Mouse (Mus musculus) neural tube, embryonic 12.5 days (tissue): ENCODE measurements around the gene Haghl. TPM values are rescaled to one million over a fixed set of nuclear protein-coding genes. Genes with fewer than 3 reads are reported as not detected.
"Not testable (repeated sequence)": the region's sequence is repeated elsewhere in the genome, so short reads cannot be mapped to it uniquely, and the experiment has no call there.

Source experiments
- ATAC-seq: fragments of 200-750 bp; cut with Nextera tagmentation; 2 replicates; pipeline ENCODE4 v1.8.0; 2017; ENCODE audit warnings: low read depth, mild to moderate bottlenecking, moderate TSS enrichment, moderate library complexity; ENCODE audit not compliant: low FRiP score
- H3K27ac ChIP-seq: fragments of 300-500 bp; sonication (generic); 2 replicates; pipeline ENCODE4 v1.5.1; 2016
- H3K27me3 ChIP-seq: fragments of 300-500 bp; sonication (generic); replicated peaks from 2 replicates; pipeline ENCODE4 v1.6.1; 2016; ENCODE audit warnings: mild to moderate bottlenecking
- H3K36me3 ChIP-seq: fragments of 300-500 bp; sonication (generic); 2 replicates; pipeline ENCODE4 v1.6.1; 2016; ENCODE audit warnings: mild to moderate bottlenecking
- H3K4me1 ChIP-seq: fragments of 300-500 bp; sonication (generic); 2 replicates; pipeline ENCODE4 v1.6.1; 2016
- H3K4me2 ChIP-seq: fragments of 300-500 bp; sonication (generic); replicated peaks from 2 replicates; pipeline ENCODE4 v1.6.1; 2016; ENCODE audit warnings: mild to moderate bottlenecking
- H3K4me3 ChIP-seq: fragments of 300-500 bp; sonication (generic); 2 replicates; pipeline ENCODE4 v1.5.1; 2016
- H3K9ac ChIP-seq: fragments of 300-500 bp; sonication (generic); 2 replicates; pipeline ENCODE4 v1.6.1; 2016; ENCODE audit warnings: mild to moderate bottlenecking
- H3K9me3 ChIP-seq: fragments of 300-500 bp; sonication (generic); 2 replicates; pipeline ENCODE4 v1.6.1; 2016; ENCODE audit warnings: mild to moderate bottlenecking
- WGBS: fragments of 180-500 bp; shearing (Covaris S2); methylation state at CpG from one replicate; pipeline ENCODE4 v1.1.7; 2016; 5-methylcytosine and 5-hydroxymethylcytosine counted together
- polyA plus RNA-seq: library from polyadenylated mRNA; unstranded; fragments of >200 nt; fragmentation: Nextera tagmentation; extraction: Ambion mirVana; gene quantifications from 2 replicates; pipeline ENCODE4 v1.2.1, GENCODE M21; 2016

Haghl gene
- polyA plus RNA-seq, 1 experiment from 2014 or later: 102 TPM

DNA sequence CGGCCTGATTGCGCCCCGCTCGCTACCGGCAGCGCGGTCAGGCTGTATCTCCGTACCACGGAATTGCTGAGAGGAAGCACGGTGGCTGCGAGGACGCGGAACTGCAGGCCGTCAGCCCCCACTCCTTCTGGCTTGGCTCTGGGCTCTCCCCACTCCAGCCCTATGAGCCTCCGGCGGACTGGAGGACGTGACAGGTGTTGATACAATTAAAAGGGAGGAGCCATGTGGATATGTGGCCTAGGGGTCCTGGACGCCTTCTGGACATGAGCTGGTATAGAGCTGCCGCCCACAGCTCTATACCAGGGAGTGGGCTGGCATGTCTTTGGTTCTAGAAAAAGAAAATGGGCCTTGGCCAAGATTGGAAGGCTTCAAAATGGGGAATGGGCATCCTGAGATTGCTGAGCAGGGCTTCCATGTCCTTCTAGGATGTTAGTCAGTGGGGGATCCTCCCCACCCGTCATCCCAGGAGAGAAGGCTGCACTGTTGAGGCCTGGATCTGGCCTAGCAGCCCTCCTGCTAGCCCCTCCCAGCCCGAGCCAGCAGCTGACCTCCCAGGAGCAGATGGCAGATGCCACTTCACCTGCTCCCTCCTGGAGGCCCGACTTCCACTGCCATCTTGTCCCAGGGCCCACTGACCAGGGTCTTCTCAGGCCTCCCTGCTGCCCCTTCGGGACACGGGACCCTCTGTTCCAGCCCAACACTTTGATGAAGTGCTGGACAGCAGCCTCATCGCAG, 24.3 kb upstream of the Haghl start:
- Histone ChIP-seq H3K36me3 (peaks cover 3% of the 10 kb centered on the region; the same call in 1 of the 2 replicates), H3K4me1 (peaks cover 36% of the 10 kb centered on the region), H3K27ac (peak overlapping the region; percentile 90), H3K4me3 (peak overlapping the region; percentile 77), H3K27me3 (peaks cover 12% of the 10 kb centered on the region), H3K9me3 (no peaks in the 10 kb centered on the region), H3K9ac (peak overlapping the region; percentile 87), H3K4me2 (peak overlapping the region; percentile 86)
- ATAC-seq: peak; percentile 61
- WGBS: 7% methylated on average over 25 of the region's 25 CpGs

DNA sequence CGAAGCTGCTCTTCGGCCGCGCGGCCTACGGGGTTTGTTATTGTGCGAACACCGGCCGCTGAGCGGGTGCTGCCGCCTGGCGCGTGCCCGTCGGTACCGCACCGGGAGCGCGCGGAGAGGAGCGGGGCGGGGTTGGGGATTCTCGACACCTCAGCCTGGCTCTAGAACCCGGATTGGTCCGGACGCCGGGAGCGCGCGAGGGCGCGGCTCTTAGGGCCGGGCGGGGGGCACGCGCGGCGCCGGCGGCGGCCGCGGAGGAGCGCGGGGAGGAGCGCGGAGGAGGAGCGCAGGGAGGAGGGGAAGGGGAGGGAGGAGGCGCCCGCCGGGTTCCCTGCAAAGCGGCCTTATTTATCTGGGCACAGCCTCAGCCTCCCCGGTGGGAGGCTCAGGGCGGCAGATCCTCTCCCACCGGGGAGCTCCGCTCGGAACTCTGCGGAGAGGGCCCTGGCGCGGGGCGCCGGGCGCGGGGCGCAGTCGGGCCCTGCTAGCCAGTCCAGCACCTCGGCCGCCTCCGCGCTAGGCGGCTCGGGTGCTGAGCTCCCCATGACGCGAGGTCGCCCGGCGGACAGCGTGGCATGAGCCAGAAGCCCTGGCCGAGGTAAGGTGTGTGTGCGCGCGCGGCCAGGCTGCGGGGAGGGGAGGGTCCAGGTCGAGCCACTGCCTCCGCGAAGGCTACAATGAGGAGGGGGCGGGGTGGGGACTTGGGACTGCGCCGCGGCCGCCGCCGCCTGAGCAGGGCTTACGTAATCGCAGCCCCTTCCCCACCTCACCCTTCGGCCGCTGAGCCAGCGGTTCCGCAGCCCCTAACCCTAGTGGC, 23.5 kb upstream of the Haghl start, which contains the start of gene Fbxl16:
Gene Fbxl16 (plus strand): TSS at position 297 of the 817 bp plus-strand sequence.
- peaks cover 36% of the 10 kb centered on the region for H3K4me1 ChIP-seq
- peak; percentile 80 for ATAC-seq
- peak within 1 kb of the TSS; percentile 90 for H3K27ac ChIP-seq
- peak within 1 kb of the TSS; percentile 77 for H3K4me3 ChIP-seq
- H3K27me3 ChIP-seq: peaks cover 12% of the 10 kb centered on the region
- WGBS: under 1% methylated on average over 94 of the region's 100 CpGs
- no peaks in the 10 kb centered on the region for H3K9me3 ChIP-seq
- H3K9ac ChIP-seq: peak within 1 kb of the TSS; percentile 87
- H3K4me2 ChIP-seq: peak within 1 kb of the TSS; percentile 86
- H3K36me3 ChIP-seq: peaks cover 3% of the 10 kb centered on the region; the same call in 1 of the 2 replicates

DNA sequence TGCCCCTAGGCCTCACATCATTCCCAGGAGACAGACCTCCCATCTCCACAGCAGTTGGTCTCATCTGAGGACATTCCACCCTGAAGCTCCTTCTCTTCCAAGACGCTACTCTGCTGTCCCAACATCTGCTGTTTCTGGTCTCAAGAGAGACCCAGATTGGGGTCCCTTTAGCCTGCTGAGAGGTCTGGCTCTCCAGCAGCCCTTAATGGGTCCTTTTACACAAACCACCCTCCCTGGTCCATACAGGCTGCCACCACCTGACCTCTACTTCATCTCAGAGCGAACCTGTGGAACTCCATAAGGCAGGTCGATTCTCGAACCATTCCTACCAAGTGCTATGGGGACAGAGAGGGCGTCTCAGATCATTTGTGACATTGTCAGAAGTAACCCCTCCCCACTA, 22.6 kb upstream of the Haghl start:
- Histone ChIP-seq H3K9ac (peak overlapping the region; percentile 87; the same call in 1 of the 2 replicates), H3K4me2 (peak overlapping the region; percentile 86), H3K36me3 (peaks cover 3% of the 10 kb centered on the region; the same call in 1 of the 2 replicates), H3K4me3 (no peak overlapping the region), H3K27ac (peak overlapping the region; percentile 90; the same call in 1 of the 2 replicates), H3K9me3 (no peaks in the 10 kb centered on the region), H3K4me1 (peaks cover 39% of the 10 kb centered on the region), H3K27me3 (peaks cover 12% of the 10 kb centered on the region)
- no peak for ATAC-seq
- 34% methylated on average over 5 of the region's 5 CpGs for WGBS

DNA sequence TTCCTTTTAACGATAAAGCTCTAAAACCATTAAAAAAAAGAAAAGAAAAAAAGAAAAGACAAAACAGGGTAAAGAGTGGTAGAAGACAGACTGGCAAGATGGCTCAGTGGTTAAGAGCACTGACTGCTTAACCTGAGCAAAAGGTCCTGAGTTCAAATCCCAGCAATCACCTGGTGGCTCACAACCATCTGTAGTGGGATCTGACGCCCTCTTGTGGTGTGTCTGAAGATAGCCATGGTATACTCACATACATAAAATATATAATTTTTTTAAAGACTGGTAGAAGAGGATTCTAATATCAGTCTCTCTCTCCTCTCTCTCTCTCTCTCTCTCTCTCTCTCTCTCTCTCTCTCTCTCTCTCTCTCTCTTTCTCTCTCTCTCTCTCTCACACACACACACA, 22.0 kb upstream of the Haghl start:
- 54% methylated on average over 2 of the region's 2 CpGs for WGBS
- H3K9ac ChIP-seq, H3K4me2 ChIP-seq, H3K9me3 ChIP-seq, ATAC-seq, H3K27ac ChIP-seq, H3K36me3 ChIP-seq, H3K4me3 ChIP-seq: not testable (repeated sequence)
- H3K27me3 ChIP-seq: peaks cover 12% of the 10 kb centered on the region
- H3K4me1 ChIP-seq: peaks cover 39% of the 10 kb centered on the region

DNA sequence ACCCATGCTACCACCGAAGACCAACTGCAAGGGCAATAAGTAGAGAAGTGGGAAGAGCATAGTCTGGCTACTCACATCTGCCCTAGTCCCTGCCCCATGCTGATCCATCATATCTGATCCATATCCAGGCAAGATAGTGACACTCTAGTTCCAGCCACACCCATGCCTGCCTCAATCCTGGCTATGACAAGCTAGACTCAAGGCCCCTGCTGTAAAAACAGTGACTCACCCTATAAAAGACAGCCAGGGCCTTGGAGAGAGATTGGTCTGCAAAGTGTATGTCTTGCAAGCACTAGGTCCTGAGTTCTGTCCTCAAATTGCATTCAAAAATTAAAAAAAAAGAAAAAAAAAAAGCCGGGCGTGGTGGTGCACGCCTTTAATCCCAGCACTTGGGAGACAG, 21.0 kb upstream of the Haghl start:
- Histone ChIP-seq H3K36me3 (no peaks in the 10 kb centered on the region), H3K4me1 (peaks cover 44% of the 10 kb centered on the region), H3K4me2 (no peak overlapping the region), H3K4me3 (no peak overlapping the region), H3K9me3 (no peaks in the 10 kb centered on the region), H3K27ac (no peak overlapping the region), H3K27me3 (peaks cover 9% of the 10 kb centered on the region), H3K9ac (no peak overlapping the region)
- 71% methylated on average over 4 of the region's 4 CpGs for WGBS
- no peak for ATAC-seq

GRCm38 (mm10) chr17:25802825-25803517, 17.5 kb upstream of the Haghl start:
- Histone ChIP-seq H3K4me1 (peaks cover 20% of the 10 kb centered on the region), H3K4me3 (no peak overlapping the region), H3K9me3 (no peaks in the 10 kb centered on the region), H3K27ac (peak overlapping the region; percentile 77), H3K4me2 (peak overlapping the region; percentile 41), H3K36me3 (no peaks in the 10 kb centered on the region), H3K9ac (0 out of 2 replicates have a peak overlapping the region, but pooled peaks have one; percentile 26), H3K27me3 (no peaks in the 10 kb centered on the region)
- ATAC-seq: peak; percentile 93
- WGBS: 8% methylated on average over 10 of the region's 10 CpGs

DNA sequence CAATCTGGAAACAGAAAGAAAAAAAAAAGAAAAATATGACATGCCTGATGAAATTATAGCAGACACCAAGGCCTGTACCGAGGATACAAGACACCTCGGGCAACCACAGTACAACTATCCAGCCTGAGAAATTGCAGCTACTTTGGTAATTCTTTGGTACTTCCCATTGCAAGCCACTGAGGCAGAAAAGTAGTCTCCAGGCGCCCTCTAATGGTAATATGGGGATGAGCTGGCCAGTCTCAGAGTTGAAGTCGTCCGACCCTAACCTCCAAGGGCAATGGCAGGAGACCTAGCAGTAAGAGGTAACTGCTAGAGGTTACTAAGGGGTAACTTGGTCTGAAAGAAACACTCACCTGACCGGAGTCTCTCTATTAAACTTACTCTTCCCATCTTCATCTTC, 15.6 kb upstream of the Haghl start:
- H3K27me3 ChIP-seq: no peaks in the 10 kb centered on the region
- 9% methylated on average over 6 of the region's 6 CpGs for WGBS
- H3K4me3 ChIP-seq: no peak overlapping the region
- H3K9me3 ChIP-seq: no peaks in the 10 kb centered on the region
- peaks cover 32% of the 10 kb centered on the region for H3K4me1 ChIP-seq
- no peak for ATAC-seq
- H3K4me2 ChIP-seq: no peak overlapping the region
- H3K27ac ChIP-seq: no peak overlapping the region
- no peaks in the 10 kb centered on the region for H3K36me3 ChIP-seq
- no peak overlapping the region for H3K9ac ChIP-seq

GRCm38 (mm10) chr17:25796951-25797369, 11.5 kb upstream of the Haghl start, which contains the start of gene Metrn:
TSS of gene Metrn (minus strand) at chr17:25797136.
- Histone ChIP-seq H3K27me3 (no peaks in the 10 kb centered on the region), H3K27ac (peak within 1 kb of the TSS; percentile 47), H3K4me2 (peak within 1 kb of the TSS; percentile 95), H3K9ac (peak within 1 kb of the TSS; percentile 72), H3K4me1 (peaks cover 49% of the 10 kb centered on the region), H3K4me3 (peak within 1 kb of the TSS; percentile 80), H3K9me3 (no peaks in the 10 kb centered on the region), H3K36me3 (no peaks in the 10 kb centered on the region)
- peak; percentile 44; the same call in 1 of the 2 replicates for ATAC-seq
- under 1% methylated on average over 35 of the region's 35 CpGs for WGBS

DNA sequence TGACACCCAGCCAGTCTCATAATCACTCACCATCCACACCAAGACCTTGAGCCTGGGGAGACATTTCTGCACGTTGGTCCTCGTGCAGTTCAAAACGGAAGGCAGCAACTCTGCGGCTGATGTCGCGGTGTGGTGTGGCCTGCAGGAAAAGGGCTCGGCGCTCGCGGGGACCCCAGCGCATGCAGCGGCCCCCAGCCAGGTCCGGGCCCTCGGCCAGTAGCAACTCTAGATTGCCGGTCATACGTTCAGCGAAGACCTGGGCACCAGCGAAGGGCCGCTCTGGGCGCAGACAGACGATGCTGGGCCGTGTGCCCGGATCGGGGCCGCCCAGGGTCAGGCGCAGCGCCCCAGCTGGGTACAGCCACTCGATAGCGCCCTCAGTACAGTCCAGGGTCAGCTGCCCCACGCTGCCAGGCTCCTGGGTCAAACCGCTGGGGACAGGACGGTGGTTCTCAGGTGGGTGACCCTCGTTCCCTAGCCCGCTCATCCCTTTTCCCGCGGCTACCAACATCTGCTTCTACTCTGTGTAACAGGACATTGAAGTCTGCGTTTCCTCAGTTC, 10.8 kb upstream of the Haghl start:
- peaks cover 52% of the 10 kb centered on the region for H3K4me1 ChIP-seq
- under 1% methylated on average over 37 of the region's 37 CpGs for WGBS
- H3K9me3 ChIP-seq: no peaks in the 10 kb centered on the region
- 0 out of 2 replicates have a peak, but pooled peaks have one; percentile 5 for ATAC-seq
- peak overlapping the region; percentile 47 for H3K27ac ChIP-seq
- peak overlapping the region; percentile 72 for H3K9ac ChIP-seq
- H3K4me2 ChIP-seq: peak overlapping the region; percentile 95
- no peaks in the 10 kb centered on the region for H3K27me3 ChIP-seq
- peak overlapping the region; percentile 80 for H3K4me3 ChIP-seq
- H3K36me3 ChIP-seq: no peaks in the 10 kb centered on the region

DNA sequence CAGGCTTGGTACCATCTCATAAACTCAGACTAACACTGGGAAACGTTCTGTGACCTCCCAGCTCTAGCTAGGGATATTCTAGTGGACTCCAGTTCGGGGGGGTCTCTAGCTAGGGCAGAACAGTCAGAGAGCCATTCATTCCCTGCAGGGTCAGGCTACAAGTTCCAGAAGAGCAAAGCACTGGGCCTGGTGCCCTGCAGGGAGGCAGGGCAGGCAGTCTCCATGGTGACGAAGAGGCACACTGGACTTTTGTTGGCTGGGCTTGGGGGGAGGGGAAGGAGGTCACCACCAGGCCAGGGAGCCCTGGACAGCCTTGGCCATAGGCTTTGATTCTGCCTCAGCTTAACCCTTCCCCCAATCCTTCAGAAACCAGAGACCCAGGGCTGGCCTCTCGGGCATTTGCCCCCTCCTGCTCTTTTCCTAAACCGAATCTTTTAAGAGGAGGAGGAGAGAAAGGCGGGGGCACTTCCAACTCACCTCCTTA, 10.2 kb upstream of the Haghl start, which contains the start of gene AC134908.4:
Gene AC134908.4 (minus strand): TSS at position 51 of the 484 bp plus-strand sequence.
- H3K4me2 ChIP-seq: peak within 1 kb of the TSS; percentile 95
- H3K27me3 ChIP-seq: no peaks in the 10 kb centered on the region
- WGBS: under 1% methylated on average over 6 of the region's 6 CpGs
- no peaks in the 10 kb centered on the region for H3K9me3 ChIP-seq
- H3K9ac ChIP-seq: peak within 1 kb of the TSS; percentile 72
- peaks cover 59% of the 10 kb centered on the region for H3K4me1 ChIP-seq
- H3K36me3 ChIP-seq: no peaks in the 10 kb centered on the region
- H3K4me3 ChIP-seq: peak within 1 kb of the TSS; percentile 80
- no peak for ATAC-seq
- H3K27ac ChIP-seq: peak within 1 kb of the TSS; percentile 47

DNA sequence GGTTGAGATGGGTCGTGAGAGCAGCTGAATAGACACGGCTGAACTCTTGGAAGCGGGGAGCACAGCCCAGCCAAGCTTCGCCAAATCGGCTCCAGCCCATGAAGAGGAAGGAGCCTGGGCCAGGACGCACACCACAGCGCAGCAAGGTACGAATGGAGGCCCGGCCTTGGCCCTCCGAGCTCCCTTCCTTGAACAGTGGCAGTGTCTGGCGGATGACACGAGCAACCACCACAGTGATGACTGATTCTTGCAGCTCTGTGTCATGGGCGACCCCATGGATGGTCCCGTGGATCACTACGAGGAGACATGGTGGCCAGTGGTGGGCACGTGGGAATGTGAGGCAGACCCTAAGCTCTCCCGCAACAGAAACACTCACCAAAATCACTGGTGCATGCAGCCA, 9.5 kb upstream of the Haghl start:
- no peak for ATAC-seq
- H3K9me3 ChIP-seq: no peaks in the 10 kb centered on the region
- peak overlapping the region; percentile 72 for H3K9ac ChIP-seq
- H3K4me1 ChIP-seq: peaks cover 62% of the 10 kb centered on the region
- no peaks in the 10 kb centered on the region for H3K27me3 ChIP-seq
- H3K36me3 ChIP-seq: no peaks in the 10 kb centered on the region
- peak overlapping the region; percentile 34 for H3K27ac ChIP-seq
- WGBS: 49% methylated on average over 17 of the region's 17 CpGs
- H3K4me3 ChIP-seq: peak overlapping the region; percentile 80
- H3K4me2 ChIP-seq: peak overlapping the region; percentile 95
